Mouse (Mus musculus) cerebellum, adult 2 months (tissue): ENCODE measurements around the gene Psap. TPM values are rescaled to one million over a fixed set of nuclear protein-coding genes. Genes with fewer than 3 reads are reported as not detected.

Experiments used
- DNase-seq, 2 experiments: peaks; one replicate each; pipeline ENCODE4 v3.0.0; 2021
- H3K27ac ChIP-seq: fragments of 200-500 bp; 2 replicates; pipeline ENCODE4 v1.5.1; 2012; ENCODE audit warnings: low read length, control low read depth, inconsistent platforms; ENCODE audit not compliant: insufficient read depth
- H3K27me3 ChIP-seq: fragments of 200-500 bp; 2 replicates; pipeline ENCODE4 v1.6.1; 2012; ENCODE audit warnings: inconsistent platforms, mild to moderate bottlenecking, low read length, moderate library complexity; ENCODE audit not compliant: control insufficient read depth, insufficient read depth
- H3K4me1 ChIP-seq: fragments of 200-500 bp; 2 replicates; pipeline ENCODE4 v1.6.1; 2011; ENCODE audit warnings: low read length; ENCODE audit not compliant: control insufficient read depth, insufficient read depth
- H3K4me3 ChIP-seq: fragments of 200-500 bp; replicated peaks from 2 replicates; pipeline ENCODE3; 2011; ENCODE audit warnings: mild to moderate bottlenecking, low read depth, low read length, control low read depth; ENCODE audit not compliant: insufficient read depth
- CTCF ChIP-seq: fragments of 200-500 bp; IDR thresholded peaks from 2 replicates; pipeline ENCODE4 v1.5.1; 2011; ENCODE audit warnings: low read depth, mild to moderate bottlenecking, control low read depth, low read length, moderate library complexity, borderline replicate concordance; ENCODE audit not compliant: insufficient read depth
- POLR2A ChIP-seq: fragments of 200-500 bp; IDR thresholded peaks from 2 replicates; pipeline ENCODE4 v1.6.1; 2011; ENCODE audit warnings: low read length, control low read depth, borderline replicate concordance; ENCODE audit not compliant: insufficient read depth
- WGBS: fragments of 180-500 bp; shearing (Covaris S2); methylation state at CpG from one replicate; pipeline ENCODE4 v1.1.7; 2018; 5-methylcytosine and 5-hydroxymethylcytosine counted together
- polyA plus RNA-seq: library from polyadenylated mRNA; depleted of rRNA; stranded (reverse); fragments of >200 nt; gene quantifications from 2 replicates; pipeline ENCODE4 v1.2.3, GENCODE M21; 2012

Gene Psap
- polyA plus RNA-seq, 1 experiment, result 2,061 TPM

- peak; percentile 44 to 47 for DNase-seq
- H3K4me1 ChIP-seq, result peaks cover 40% of the 10 kb centered on the region
- H3K27me3 ChIP-seq, result no peaks in the 10 kb centered on the region
- no peak for TF ChIP-seq POLR2A
- TF ChIP-seq CTCF, result no peak
- 18% methylated on average over 8 of the region's 8 CpGs for WGBS
- no peak overlapping the region for H3K27ac ChIP-seq
- peak overlapping the region; percentile 90 for H3K4me3 ChIP-seq
Observed at GRCm38 (mm10) chr10:60279290-60279940, 2.0 kb downstream of the Psap start.

GRCm38 (mm10) chr10:60279941-60280301 is 2.5 kb downstream of the Psap start:
- H3K27ac ChIP-seq, result no peak overlapping the region
- peaks cover 45% of the 10 kb centered on the region for H3K4me1 ChIP-seq
- TF ChIP-seq CTCF (no peak), POLR2A (no peak)

GRCm38 (mm10) chr10:60280353-60280752 is 2.9 kb downstream of the Psap start:
- no peak overlapping the region for H3K27ac ChIP-seq
- WGBS, result 31% methylated on average over 6 of the region's 6 CpGs
- TF ChIP-seq POLR2A (no peak), CTCF (no peak)
- DNase-seq, result no peak
- peaks cover 49% of the 10 kb centered on the region for H3K4me1 ChIP-seq
- peak overlapping the region; percentile 23 for H3K4me3 ChIP-seq
- H3K27me3 ChIP-seq, result no peaks in the 10 kb centered on the region

More at GRCm38 (mm10) chr10:60279941-60280301, 2.5 kb downstream of the Psap start:
- 51% methylated on average over 9 of the region's 9 CpGs for WGBS
- peak overlapping the region; percentile 23 for H3K4me3 ChIP-seq
- peak; percentile 55 to 57 for DNase-seq
- H3K27me3 ChIP-seq, result no peaks in the 10 kb centered on the region

GRCm38 (mm10) chr10:60281571-60282050 is 4.2 kb downstream of the Psap start:
- TF ChIP-seq POLR2A (no peak), CTCF (no peak)
- peak in 1 of 2 experiments; percentile 12 for DNase-seq
- Histone ChIP-seq H3K27me3 (no peaks in the 10 kb centered on the region), H3K27ac (no peak overlapping the region), H3K4me1 (peaks cover 60% of the 10 kb centered on the region), H3K4me3 (no peak overlapping the region)
- 77% methylated on average over 9 of the region's 9 CpGs for WGBS

- TF ChIP-seq POLR2A, result no peak
- no peak for TF ChIP-seq CTCF
- 56% methylated on average over 10 of the region's 10 CpGs for WGBS
- peaks cover 66% of the 10 kb centered on the region for H3K4me1 ChIP-seq
- H3K27ac ChIP-seq, result no peak overlapping the region
- DNase-seq, result peak in 1 of 2 experiments; percentile 18
- H3K4me3 ChIP-seq, result no peak overlapping the region
- no peaks in the 10 kb centered on the region for H3K27me3 ChIP-seq
Observed at GRCm38 (mm10) chr10:60282116-60283014, 4.9 kb downstream of the Psap start.

GRCm38 (mm10) chr10:60284248-60284647 is 6.8 kb downstream of the Psap start:
- Histone ChIP-seq H3K4me3 (no peak overlapping the region), H3K27ac (0 out of 2 replicates have a peak overlapping the region, but pooled peaks have one; percentile 12), H3K4me1 (peaks cover 73% of the 10 kb centered on the region), H3K27me3 (no peaks in the 10 kb centered on the region)
- no peak for DNase-seq
- TF ChIP-seq CTCF (no peak), POLR2A (no peak)
- WGBS, result 63% methylated on average over 6 of the region's 6 CpGs

GRCm38 (mm10) chr10:60284676-60285111 is 7.3 kb downstream of the Psap start:
- Histone ChIP-seq H3K27me3 (no peaks in the 10 kb centered on the region), H3K4me1 (peaks cover 70% of the 10 kb centered on the region), H3K27ac (peak overlapping the region; percentile 12; the same call in 1 of the 2 replicates), H3K4me3 (peak overlapping the region; percentile 6)
- WGBS, result 30% methylated on average over 8 of the region's 8 CpGs
- no peak for DNase-seq
- TF ChIP-seq POLR2A (no peak), CTCF (no peak)
